Mouse (Mus musculus) kidney, adult 8-10 months (tissue): ENCODE data around the gene Rnf216.

Experiments
- DNase-seq, 2 experiments: peaks; one replicate each; pipeline ENCODE4 v3.0.0; 2022

The Rnf216 gene

DNA sequence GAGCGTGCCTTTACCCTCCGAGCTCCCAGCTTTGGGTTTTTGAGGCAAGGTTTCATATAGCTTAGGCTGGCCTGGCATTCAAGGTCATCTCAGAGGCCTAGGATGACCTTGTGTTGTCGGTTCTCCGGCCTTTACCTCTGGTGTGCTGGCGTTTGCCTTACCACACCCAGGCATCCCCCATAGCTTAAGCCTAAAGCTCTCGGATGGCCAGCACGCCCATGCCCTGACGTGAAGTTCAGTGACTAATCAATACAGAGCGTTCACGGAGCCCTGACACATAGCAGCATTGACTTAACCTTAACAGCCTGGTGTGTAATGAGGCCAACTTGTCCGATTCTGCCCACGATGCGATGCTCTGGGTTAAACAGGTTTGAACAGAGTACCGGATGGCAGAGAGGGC lies 154.3 kb downstream of the Rnf216 start:
- no peak for DNase-seq

DNA sequence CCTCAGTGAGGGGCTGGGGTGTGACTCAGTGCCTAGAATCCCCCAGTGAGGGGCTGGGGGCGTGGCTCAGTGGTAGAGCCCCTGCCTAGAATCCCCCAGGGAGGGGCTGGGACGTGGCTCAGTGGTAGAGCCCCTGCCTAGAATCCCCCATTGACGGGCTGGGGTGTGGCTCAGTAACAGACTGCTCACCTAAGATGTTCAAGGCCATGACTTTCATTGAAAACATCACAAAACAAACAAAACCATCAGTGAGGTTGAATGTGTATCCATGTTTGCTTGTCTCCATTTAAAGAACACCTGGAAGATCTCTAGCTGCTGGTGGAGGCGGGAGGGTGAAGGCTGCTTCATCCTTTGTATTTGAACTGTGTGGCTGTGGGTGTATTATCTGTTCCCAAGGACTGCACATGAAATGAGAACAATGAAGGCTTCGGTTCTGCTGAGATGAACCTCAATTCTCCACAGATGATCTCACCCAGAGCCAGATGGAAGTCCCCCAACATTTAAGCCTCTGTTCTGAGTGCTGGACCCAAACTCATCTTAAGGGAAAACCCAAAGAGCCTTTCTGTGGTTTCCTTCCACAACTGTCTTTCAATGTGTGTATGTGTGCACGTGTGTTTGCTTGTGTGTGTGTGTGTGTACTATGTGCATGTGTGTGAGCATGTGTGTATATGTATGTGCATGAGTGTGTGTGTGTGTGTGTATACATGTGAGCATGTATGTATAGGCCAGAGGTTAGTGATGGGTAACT lies 155.7 kb downstream of the Rnf216 start:
- DNase-seq, result no peak

DNA sequence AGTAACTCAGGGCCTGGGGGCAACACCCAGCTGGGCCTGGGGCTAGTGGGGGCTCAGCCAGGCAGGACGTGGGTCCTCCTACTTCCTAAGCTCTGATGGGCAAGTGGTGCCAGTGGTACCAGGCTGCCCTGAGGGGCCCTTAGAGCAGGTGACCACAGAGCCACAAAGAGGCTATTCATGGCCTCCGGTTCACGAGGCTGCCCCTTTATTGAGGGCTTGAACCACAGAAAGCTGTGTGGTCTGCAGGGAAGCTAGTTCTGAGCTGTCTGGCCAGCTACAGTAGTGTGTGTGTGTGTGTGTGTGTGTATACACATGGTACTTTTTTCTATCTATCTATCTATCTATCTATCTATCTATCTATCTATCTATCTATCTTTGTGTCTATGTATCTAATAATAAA lies 159.2 kb downstream of the Rnf216 start:
- no peak for DNase-seq

DNA sequence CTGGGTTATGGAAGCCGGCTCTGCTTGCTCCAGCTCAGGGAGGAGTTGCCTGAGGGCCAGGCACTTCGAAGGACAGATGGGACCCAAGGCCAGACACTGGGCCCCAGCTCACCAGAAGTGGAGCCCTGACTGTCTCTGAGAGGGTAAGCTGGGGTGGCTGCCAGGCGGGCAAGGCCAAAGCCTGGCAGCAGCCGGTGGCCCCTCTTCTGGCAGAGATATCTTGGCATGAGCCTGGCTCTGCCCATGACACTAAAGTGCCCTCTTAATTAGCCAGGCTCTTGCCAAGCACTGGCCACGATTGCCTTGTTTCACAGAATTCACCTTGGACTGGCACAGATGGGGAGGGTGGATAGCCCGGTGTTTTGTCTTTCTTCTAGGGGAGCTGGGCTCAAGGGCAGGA lies 162.4 kb downstream of the Rnf216 start:
- no peak for DNase-seq

DNA sequence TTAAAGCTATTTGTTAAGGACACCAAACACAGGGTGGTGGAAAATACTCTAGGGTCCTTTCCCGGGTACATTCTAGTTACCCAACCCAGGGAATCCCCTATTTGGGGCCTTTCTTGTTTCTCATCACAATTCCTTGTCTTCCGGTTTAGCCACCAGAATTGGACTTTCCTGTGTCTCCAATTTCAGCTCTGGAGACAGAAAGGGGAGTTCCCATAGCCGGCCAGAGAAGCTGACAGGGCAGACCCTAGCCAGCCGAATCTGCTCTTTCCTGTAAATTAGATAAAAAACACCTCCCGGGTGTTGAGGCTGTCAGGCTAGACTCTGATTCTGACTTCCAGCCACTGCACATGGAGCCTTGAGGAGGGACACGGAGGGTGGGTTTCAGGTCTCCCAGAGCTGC lies 163.2 kb downstream of the Rnf216 start:
- no peak for DNase-seq

DNA sequence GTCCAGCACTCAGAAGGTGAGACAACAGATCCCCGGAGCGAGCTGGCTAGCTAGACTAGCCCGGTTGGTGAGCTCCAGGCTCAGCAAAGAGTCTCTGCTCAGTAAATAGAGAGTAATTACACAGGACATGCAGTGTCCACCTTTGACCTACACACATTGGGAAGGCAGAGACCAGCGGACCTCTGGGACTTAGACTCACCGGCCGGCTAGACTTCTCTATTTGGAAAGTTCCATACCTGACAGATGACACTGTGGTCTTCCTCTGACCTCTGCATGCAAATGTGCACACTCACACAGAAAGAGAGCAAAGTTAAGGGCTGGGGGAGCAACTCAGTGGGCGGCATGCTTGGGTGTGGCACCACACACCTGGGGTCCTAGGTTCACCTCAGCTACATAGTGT lies 165.3 kb downstream of the Rnf216 start:
- no peak for DNase-seq

DNA sequence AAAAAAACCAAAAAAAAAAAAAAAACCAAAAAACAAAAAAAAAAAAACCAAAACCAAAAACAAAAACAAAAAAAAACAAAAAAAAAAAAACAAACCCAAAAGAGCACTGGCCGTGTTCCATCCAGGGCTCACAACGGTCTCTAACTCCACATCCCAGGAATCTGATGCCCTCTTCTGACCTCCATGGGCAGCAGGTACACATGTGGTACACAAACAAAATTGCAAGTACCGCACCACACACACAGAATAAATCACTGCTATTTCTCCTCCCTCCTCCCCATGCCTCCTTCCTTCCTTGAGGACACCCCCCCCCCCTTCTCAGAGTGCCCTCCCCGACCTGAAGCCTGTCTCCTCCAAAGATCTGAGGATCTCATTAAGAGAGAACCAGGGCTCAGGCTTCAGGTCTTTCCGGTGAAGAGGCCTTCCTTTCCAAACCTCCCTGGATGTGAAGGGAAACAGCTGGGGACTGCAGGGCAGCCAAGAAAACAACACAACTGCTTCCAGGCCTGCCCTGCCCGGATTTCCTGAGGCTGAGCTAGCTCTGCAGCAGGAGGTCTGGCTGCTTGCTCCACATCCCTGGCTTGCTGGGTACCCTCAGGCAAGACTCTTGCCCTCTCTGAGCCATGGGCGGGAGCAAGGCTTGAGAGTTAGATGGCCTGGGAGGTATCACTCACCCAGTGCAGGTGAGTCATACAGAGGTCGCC lies 167.7 kb downstream of the Rnf216 start:
- DNase-seq, result peak; percentile 52 to 63
